Mouse (Mus musculus): ENCODE measurements at regions not wholly inside any gene's neighbourhood (a gene's known extent, or its start where the extent isn't known, plus 50 kb on each side); places are given as distances from the start of the nearest gene placed in this dataset.

GRCm38 (mm10) chr16:78013049-78013819, 288.1 kb upstream of the Cxadr start:
- no peak for ATAC-seq

GRCm38 (mm10) chr16:78004016-78004415, 297.3 kb upstream of the Cxadr start:
- no peak for ATAC-seq

- ATAC-seq, result no peak
These were observed 308.3 kb upstream of the Cxadr start for GRCm38 (mm10) chr16:77992986-77993385.

- no peak for ATAC-seq
These were observed 311.4 kb upstream of the Cxadr start for GRCm38 (mm10) chr16:77989791-77990325.

GRCm38 (mm10) chr16:77989139-77989538, 312.1 kb upstream of the Cxadr start:
- no peak for ATAC-seq

GRCm38 (mm10) chr16:77986884-77987529, 314.3 kb upstream of the Cxadr start:
- no peak for ATAC-seq

GRCm38 (mm10) chr16:77948785-77949184, 346.9 kb upstream of the Gm11146 start:
- no peak for ATAC-seq

GRCm38 (mm10) chr16:77945442-77945841, 343.5 kb upstream of the Gm11146 start:
- no peak for ATAC-seq

GRCm38 (mm10) chr16:77931025-77931723, 329.3 kb upstream of the Gm11146 start:
- no peak for ATAC-seq

- ATAC-seq, result no peak
These were observed 312.5 kb upstream of the Gm11146 start for GRCm38 (mm10) chr16:77914160-77915070.

GRCm38 (mm10) chr16:77894247-77894646, 292.4 kb upstream of the Gm11146 start:
- ATAC-seq, result no peak

GRCm38 (mm10) chr16:77893690-77894089, 291.8 kb upstream of the Gm11146 start:
- no peak for ATAC-seq

- ATAC-seq, result no peak
These were observed 290.8 kb upstream of the Gm11146 start for GRCm38 (mm10) chr16:77892731-77893130.

- no peak for ATAC-seq
These were observed 287.5 kb upstream of the Gm11146 start for GRCm38 (mm10) chr16:77889348-77889747.

- ATAC-seq, result no peak
These were observed 283.3 kb upstream of the Gm11146 start for GRCm38 (mm10) chr16:77885060-77885679.

- ATAC-seq, result no peak
These were observed 282.6 kb upstream of the Gm11146 start for GRCm38 (mm10) chr16:77884495-77884894.

- no peak for ATAC-seq
These were observed 275.1 kb upstream of the Gm11146 start for GRCm38 (mm10) chr16:77877006-77877405.

GRCm38 (mm10) chr16:77863246-77863645, 261.4 kb upstream of the Gm11146 start:
- no peak for ATAC-seq

GRCm38 (mm10) chr16:77852066-77852781, 250.3 kb upstream of the Gm11146 start:
- ATAC-seq, result no peak

- ATAC-seq, result no peak
These were observed 249.5 kb upstream of the Gm11146 start for GRCm38 (mm10) chr16:77851206-77852065.
